Mouse (Mus musculus) olfactory bulb, adult 2 months (tissue): ENCODE measurements at regions not wholly inside any gene's neighbourhood (a gene's known extent, or its start where the extent isn't known, plus 50 kb on each side); places are given as distances from the start of the nearest gene placed in this dataset.

Source experiments
- CTCF ChIP-seq: fragments of 200-500 bp; IDR thresholded peaks from 2 replicates; pipeline ENCODE4 v1.5.1; 2012; ENCODE audit warnings: low read depth, mild to moderate bottlenecking, low read length, moderate library complexity; ENCODE audit not compliant: insufficient read depth
- POLR2A ChIP-seq: fragments of 200-500 bp; IDR thresholded peaks from 2 replicates; pipeline ENCODE4 v1.6.1; 2012; ENCODE audit warnings: mild to moderate bottlenecking, low read depth, low read length, moderate library complexity; ENCODE audit not compliant: insufficient read depth

DNA sequence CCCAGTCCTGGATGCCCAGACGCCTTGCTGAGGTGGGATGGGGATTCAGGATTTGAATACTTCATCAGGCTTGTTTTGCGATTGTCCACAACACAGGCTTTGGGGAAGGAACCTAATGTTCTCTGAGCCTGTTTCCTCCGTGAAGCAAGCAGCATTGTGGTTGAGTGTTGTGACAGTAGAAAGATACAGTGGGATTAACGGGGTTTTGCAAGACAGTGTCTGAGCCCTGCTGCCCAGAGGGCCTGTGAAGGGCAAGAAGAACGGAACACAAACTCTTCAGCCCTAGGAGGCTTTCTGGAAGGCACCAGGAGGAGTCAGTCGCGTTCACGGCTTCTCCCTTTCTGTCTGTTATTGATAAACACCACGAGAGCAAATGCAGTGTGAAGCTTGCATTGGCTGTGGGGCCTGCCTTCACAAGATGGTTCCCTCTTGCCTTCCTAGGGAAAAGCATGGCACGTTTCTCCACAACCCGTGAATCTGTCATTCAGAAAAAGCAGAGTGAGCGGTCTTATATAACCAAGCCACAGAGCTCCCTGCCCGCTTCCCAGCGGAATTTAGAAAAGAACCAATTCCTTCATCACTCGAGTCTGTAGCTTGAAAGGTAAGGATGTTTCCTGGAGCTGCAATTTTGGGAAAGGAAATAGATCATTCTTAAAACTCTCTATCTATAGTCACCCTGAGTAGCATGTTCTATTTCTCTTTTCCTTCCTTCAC lies 273.4 kb downstream of the Etnk1 start:
- TF ChIP-seq CTCF (no peak), POLR2A (no peak)
